Mouse (Mus musculus) MEL (cell line): Measurements from ENCODE around the gene Cpox. TPM values are rescaled to one million over a fixed set of nuclear protein-coding genes. Genes with fewer than 3 reads are reported as not detected.

Experiments
- DNase-seq: peaks from one replicate; pipeline ENCODE4 v3.0.0; 2011; ENCODE audit warnings: low read depth, low spot score
- H3K27ac ChIP-seq: 2 replicates; pipeline ENCODE4 v1.5.1; 2012; ENCODE audit warnings: low read depth, mild to moderate bottlenecking, control low read depth, low read length, moderate library complexity; ENCODE audit not compliant: control insufficient read depth
- H3K27me3 ChIP-seq, 2 experiments: fragments of 150-350 bp in 1 of 2; sonication (generic) in 1 of 2; 2 replicates each; pipeline ENCODE4 v1.6.1; 2012; ENCODE audit warnings: low read length in 2 of 2, mild to moderate bottlenecking in 2 of 2, improper control_type of control experiment in 1 of 2, moderate library complexity in 1 of 2; ENCODE audit not compliant: insufficient read depth in 2 of 2, control insufficient read depth in 1 of 2
- H3K36me3 ChIP-seq, 2 experiments: 2 replicates each; pipeline ENCODE4 v1.6.1; 2012 to 2014; ENCODE audit warnings: low read length in 2 of 2, improper control_type of control experiment in 1 of 2, inconsistent platforms in 1 of 2, mild to moderate bottlenecking in 1 of 2; ENCODE audit not compliant: insufficient read depth in 2 of 2, control insufficient read depth in 1 of 2
- H3K4me1 ChIP-seq, 2 experiments: fragments of 150-350 bp in 1 of 2; sonication (generic) in 1 of 2; 2 replicates each; pipeline ENCODE4 v1.6.1; 2012; ENCODE audit warnings: low read length in 2 of 2, improper control_type of control experiment in 1 of 2, mild to moderate bottlenecking in 1 of 2; ENCODE audit not compliant: insufficient read depth in 2 of 2, control insufficient read depth in 1 of 2
- H3K4me3 ChIP-seq, 2 experiments: fragments of 150-350 bp in 1 of 2; sonication (generic) in 1 of 2; 2 replicates each; pipeline ENCODE4 v1.5.1; 2012; ENCODE audit warnings: low read depth in 2 of 2, low read length in 2 of 2, mild to moderate bottlenecking in 2 of 2, moderate library complexity in 2 of 2, control low read depth in 1 of 2, improper control_type of control experiment in 1 of 2; ENCODE audit not compliant: control insufficient read depth in 1 of 2, insufficient read depth in 1 of 2
- H3K79me2 ChIP-seq: 2 replicates; pipeline ENCODE4 v1.6.1; 2012; ENCODE audit warnings: mild to moderate bottlenecking, low read length, moderate library complexity; ENCODE audit not compliant: control insufficient read depth, poor library complexity, insufficient read depth
- H3K9ac ChIP-seq: 2 replicates; pipeline ENCODE4 v1.6.1; 2012; ENCODE audit warnings: low read depth, mild to moderate bottlenecking, control low read depth, low read length, moderate library complexity; ENCODE audit not compliant: control insufficient read depth, poor library complexity, severe bottlenecking
- H3K9me3 ChIP-seq: fragments of 150-350 bp; sonication (generic); replicated peaks from 2 replicates; pipeline ENCODE4 v1.6.1; 2012; ENCODE audit warnings: mild to moderate bottlenecking, low read length, improper control_type of control experiment, moderate library complexity; ENCODE audit not compliant: insufficient read depth
- MAX ChIP-seq: IDR thresholded peaks from 2 replicates; pipeline ENCODE4 v1.6.1; 2011; ENCODE audit warnings: low read length, improper control_type of control experiment
- MAZ ChIP-seq: IDR thresholded peaks from 2 replicates; pipeline ENCODE4 v1.6.1; 2012; ENCODE audit warnings: low read depth, mild to moderate bottlenecking, inconsistent platforms, low read length, improper control_type of control experiment
- MXI1 ChIP-seq: IDR thresholded peaks from 2 replicates; pipeline ENCODE4 v1.6.1; 2011; ENCODE audit warnings: mild to moderate bottlenecking, low read depth, low read length, improper control_type of control experiment
- MYC ChIP-seq: IDR thresholded peaks from 2 replicates; pipeline ENCODE4 v1.6.1; 2011; ENCODE audit warnings: low read depth, mild to moderate bottlenecking, low read length, improper control_type of control experiment, moderate library complexity
- TBP ChIP-seq: IDR thresholded peaks from 2 replicates; pipeline ENCODE4 v1.8.0; 2011; ENCODE audit warnings: low read depth, low read length, improper control_type of control experiment
- TCF12 ChIP-seq: IDR thresholded peaks from 2 replicates; pipeline ENCODE4 v1.6.1; 2014; ENCODE audit warnings: low read depth, mild to moderate bottlenecking, inconsistent platforms, low read length, improper control_type of control experiment, moderate library complexity
- USF1 ChIP-seq: IDR thresholded peaks from 2 replicates; pipeline ENCODE4 v1.6.1; 2014; ENCODE audit warnings: low read depth, mild to moderate bottlenecking, inconsistent platforms, low read length, improper control_type of control experiment, moderate library complexity
- polyA plus RNA-seq, 2 experiments: library from polyadenylated mRNA; stranded (reverse) in 1 of 2; unstranded in 1 of 2; fragments of >175 nt in 1 of 2; fragments of >200 nt in 1 of 2; gene quantifications; 2 replicates each; pipeline versions ENCODE4 v1.2.1 to v1.2.4; 2012; ENCODE audit warnings: low replicate concordance in 2 of 2, low read depth in 1 of 2; ENCODE audit not compliant: insufficient read length in 2 of 2, insufficient read depth in 1 of 2, missing spikeins in 1 of 2
- total RNA-seq: library from RNA; depleted of rRNA; stranded (reverse); fragments of 300-350 nt; gene quantifications from 2 replicates; pipeline ENCODE4 v1.2.3, GENCODE M21; 2012

Cpox gene
- total and polyA plus RNA-seq, 3 experiments, result 110 to 421 (median 159) TPM

- H3K9ac ChIP-seq, result no peak overlapping the region
- H3K27ac ChIP-seq, result no peak overlapping the region
- no peak for TF ChIP-seq MAX
- TF ChIP-seq USF1, result no peak
- TF ChIP-seq MAZ, result no peak
- peaks cover 0 to 4% of the 10 kb centered on the region in 2 experiments; a peak in 1 of 4 replicates for H3K36me3 ChIP-seq
- H3K9me3 ChIP-seq, result no peaks in the 10 kb centered on the region
- H3K4me1 ChIP-seq, result peaks cover 0 to 5% of the 10 kb centered on the region in 2 experiments; a peak in 1 of 4 replicates
- H3K79me2 ChIP-seq, result no peaks in the 10 kb centered on the region
- H3K4me3 ChIP-seq, result no peak overlapping the region
- DNase-seq, result no peak
- H3K27me3 ChIP-seq, result no peaks in the 10 kb centered on the region
Measured at GRCm38 (mm10) chr16:58701779-58702178, 31.7 kb downstream of the Cpox start.

- Histone ChIP-seq H3K9ac (no peak overlapping the region), H3K4me1 (peaks cover 0 to 5% of the 10 kb centered on the region in 2 experiments; a peak in 1 of 4 replicates), H3K27me3 (no peaks in the 10 kb centered on the region), H3K36me3 (peaks cover 0 to 4% of the 10 kb centered on the region in 2 experiments; a peak in 1 of 4 replicates), H3K79me2 (no peaks in the 10 kb centered on the region), H3K9me3 (no peaks in the 10 kb centered on the region), H3K27ac (no peak overlapping the region), H3K4me3 (no peak overlapping the region)
- DNase-seq, result no peak
- no peak for TF ChIP-seq TBP
- TF ChIP-seq MXI1, result no peak
- TF ChIP-seq MAX, result no peak
- TF ChIP-seq, all 39 proteins: peak for 0
Measured at GRCm38 (mm10) chr16:58702329-58702932, 32.3 kb downstream of the Cpox start.

- Histone ChIP-seq H3K4me3 (no peak overlapping the region), H3K9me3 (no peaks in the 10 kb centered on the region), H3K79me2 (no peaks in the 10 kb centered on the region), H3K9ac (no peak overlapping the region), H3K27me3 (no peaks in the 10 kb centered on the region), H3K27ac (no peak overlapping the region), H3K36me3 (peaks cover 0 to 5% of the 10 kb centered on the region in 2 experiments; a peak in 1 of 4 replicates), H3K4me1 (peaks cover 0 to 5% of the 10 kb centered on the region in 2 experiments; a peak in 1 of 4 replicates)
- TF ChIP-seq TCF12, result no peak
- TF ChIP-seq MYC, result no peak
- peak; percentile 44 for DNase-seq
Measured at GRCm38 (mm10) chr16:58703382-58704124, 33.5 kb downstream of the Cpox start.
